Mouse (Mus musculus) MEL (cell line): Measurements from ENCODE around the gene Igfn1.

ENCODE experiments used
- CTCF ChIP-seq, 3 experiments: IDR thresholded peaks in 2 of 3; conservative IDR thresholded peaks in 1 of 3; 2 replicates each; pipeline ENCODE4 v1.5.1; 2011 to 2012; ENCODE audit warnings: low read length in 3 of 3, low read depth in 2 of 3, mild to moderate bottlenecking in 2 of 3, improper control_type of control experiment in 1 of 3, inconsistent platforms in 1 of 3, mixed read lengths in 1 of 3, moderate library complexity in 1 of 3; ENCODE audit not compliant: control insufficient read depth in 1 of 3, insufficient read depth in 1 of 3, poor library complexity in 1 of 3, severe bottlenecking in 1 of 3
- ELF1 ChIP-seq: IDR thresholded peaks from 2 replicates; pipeline ENCODE4 v1.6.1; 2014; ENCODE audit warnings: low read depth, mild to moderate bottlenecking, inconsistent platforms, low read length, improper control_type of control experiment, moderate library complexity
- GABPA ChIP-seq: IDR thresholded peaks from 2 replicates; pipeline ENCODE4 v1.6.1; 2012; ENCODE audit warnings: low read depth, mild to moderate bottlenecking, inconsistent platforms, low read length, improper control_type of control experiment, moderate library complexity
- NELFE ChIP-seq: IDR thresholded peaks from 2 replicates; pipeline ENCODE4 v1.6.1; 2011; ENCODE audit warnings: low read depth, low read length, improper control_type of control experiment
- NRF1 ChIP-seq: IDR thresholded peaks from 2 replicates; pipeline ENCODE4 v1.6.1; 2014; ENCODE audit warnings: low read depth, mild to moderate bottlenecking, inconsistent platforms, low read length, improper control_type of control experiment, moderate library complexity; ENCODE audit not compliant: poor library complexity, insufficient read depth, severe bottlenecking
- POLR2A ChIP-seq, 2 experiments: IDR thresholded peaks; 2 replicates each; pipeline ENCODE4 v1.6.1; 2011 to 2012; ENCODE audit warnings: low read length in 2 of 2, mild to moderate bottlenecking in 2 of 2, control low read depth in 1 of 2, improper control_type of control experiment in 1 of 2, low read depth in 1 of 2, moderate library complexity in 1 of 2; ENCODE audit not compliant: control insufficient read depth in 1 of 2, insufficient read depth in 1 of 2, poor library complexity in 1 of 2

DNA sequence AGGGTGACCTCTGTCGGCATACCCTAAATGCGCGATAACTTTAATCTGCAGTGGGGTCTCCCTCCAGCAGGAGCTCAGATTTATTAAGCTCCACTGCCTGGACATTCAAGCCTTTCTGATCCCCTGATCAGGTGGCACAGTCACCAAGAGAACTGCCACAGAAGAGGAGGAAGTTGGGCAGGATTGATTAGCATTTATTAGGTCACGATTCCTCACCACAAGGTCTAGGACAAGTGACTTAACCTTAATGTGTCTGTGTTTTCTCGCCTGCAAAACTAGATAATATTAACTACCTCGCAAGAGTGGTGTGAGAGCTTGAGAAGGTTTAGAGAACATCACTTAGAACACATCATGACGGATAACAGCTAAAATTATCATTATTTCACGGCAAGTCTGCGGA is 41.8 kb upstream of the Igfn1 start:
- TF ChIP-seq ELF1 = no peak
- TF ChIP-seq POLR2A (IDR thresholded peaks at IDR 0.05; ENCODE audit: control insufficient read depth in 1 of 2, insufficient read depth in 1 of 2, low read depth in 1 of 2, low read length in 2 of 2, poor library complexity in 1 of 2) = no peak
- no peak for TF ChIP-seq NRF1
- TF ChIP-seq NELFE = no peak
- TF ChIP-seq GABPA = no peak
- no peak for TF ChIP-seq CTCF (IDR thresholded peaks at IDR 0.05 in 2 of 3, conservative IDR thresholded peaks at IDR 0.05 in 1 of 3; ENCODE audit: control insufficient read depth in 1 of 3, insufficient read depth in 1 of 3, low read depth in 2 of 3, low read length in 3 of 3, poor library complexity in 1 of 3, severe bottlenecking in 1 of 3)
